Mouse (Mus musculus) urinary bladder, postnatal 14 days (tissue): ENCODE data around the gene Kcne1.

Experiments
- DNase-seq: peaks from one replicate; pipeline ENCODE4 v3.0.0; 2021; ENCODE audit warnings: low spot score

Kcne1 gene

GRCm38 (mm10) chr16:92359229-92359628 is at the start of gene Kcne1:
Kcne1 (minus strand) TSS chr16:92359468.
- DNase-seq: peak; percentile 66

- no peak for DNase-seq
Measured at GRCm38 (mm10) chr16:92407883-92408282, 48.6 kb upstream of the Kcne1 start.

GRCm38 (mm10) chr16:92404141-92404540 is 44.9 kb upstream of the Kcne1 start:
- no peak for DNase-seq

- no peak for DNase-seq
Measured at GRCm38 (mm10) chr16:92403069-92403468, 43.8 kb upstream of the Kcne1 start.

- DNase-seq: peak; percentile 26
Measured at GRCm38 (mm10) chr16:92402216-92402615, 42.9 kb upstream of the Kcne1 start.

GRCm38 (mm10) chr16:92401206-92401605 is 41.9 kb upstream of the Kcne1 start:
- no peak for DNase-seq

GRCm38 (mm10) chr16:92399490-92400458 is 40.5 kb upstream of the Kcne1 start:
- DNase-seq: peak; percentile 87

GRCm38 (mm10) chr16:92398574-92399118 is 39.4 kb upstream of the Kcne1 start:
- no peak for DNase-seq

- peak; percentile 45 for DNase-seq
Measured at GRCm38 (mm10) chr16:92397745-92398573, 38.7 kb upstream of the Kcne1 start.

- no peak for DNase-seq
Measured at GRCm38 (mm10) chr16:92393732-92394131, 34.5 kb upstream of the Kcne1 start.

- no peak for DNase-seq
Measured at GRCm38 (mm10) chr16:92387692-92388091, 28.4 kb upstream of the Kcne1 start.

- peak; percentile 76 for DNase-seq
Measured at GRCm38 (mm10) chr16:92385062-92385461, 25.8 kb upstream of the Kcne1 start.

- no peak for DNase-seq
Measured at GRCm38 (mm10) chr16:92383412-92383811, 24.1 kb upstream of the Kcne1 start.

GRCm38 (mm10) chr16:92382508-92382907 is 23.2 kb upstream of the Kcne1 start:
- no peak for DNase-seq

- no peak for DNase-seq
Measured at GRCm38 (mm10) chr16:92381092-92381491, 21.8 kb upstream of the Kcne1 start.

- no peak for DNase-seq
Measured at GRCm38 (mm10) chr16:92376976-92377375, 17.7 kb upstream of the Kcne1 start.

- no peak for DNase-seq
Measured at GRCm38 (mm10) chr16:92371623-92372022, 12.4 kb upstream of the Kcne1 start.

GRCm38 (mm10) chr16:92369260-92369659 is 10.0 kb upstream of the Kcne1 start:
- DNase-seq: peak; percentile 63

- DNase-seq: no peak
Measured at GRCm38 (mm10) chr16:92365477-92365876, 6.2 kb upstream of the Kcne1 start.

- no peak for DNase-seq
Measured at GRCm38 (mm10) chr16:92360711-92361110, 1.4 kb upstream of the Kcne1 start.

GRCm38 (mm10) chr16:92358734-92359133 is 534 bp downstream of the Kcne1 start:
- no peak for DNase-seq

GRCm38 (mm10) chr16:92357566-92357965 is 1.7 kb downstream of the Kcne1 start:
- no peak for DNase-seq
